ENCODE assay signal across 12 mouse cellular contexts in genomic region chrX:75834836-75835235, GRCm38 (mm10). TPM values are rescaled to one million over a fixed set of nuclear protein-coding genes. Genes with fewer than 3 reads are reported as not detected.
"Had no signal": no experiment of that assay in that cellular context is flagged by ENCODE, and none has a peak within 500 bp of the region (broad histone marks: within the 10 kb centered on the region; RNA-seq: fewer than 3 reads in every experiment).

No protein-coding gene starts in this region.

- H3K4me2 ChIP-seq: liver, embryonic 11.5 days; liver, embryonic 15.5 days; midbrain, embryonic 12.5 days had no signal

- H3K4me1 ChIP-seq: limb, embryonic 10.5 days; liver, embryonic 15.5 days; midbrain, embryonic 12.5 days had no signal

- H3K4me3 ChIP-seq: limb, embryonic 10.5 days; liver, embryonic 15.5 days; midbrain, embryonic 12.5 days had no signal

- ATAC-seq: midbrain, embryonic 16.5 days had no signal

- H3K9ac ChIP-seq: liver, embryonic 15.5 days; midbrain, embryonic 12.5 days had no signal

- DNase-seq: kidney, adult 9 months; kidney, postnatal 36 days; lung, adult 2 months; right cerebral cortex, postnatal 25 days; thymus, postnatal 36 days had no signal

- H3K36me3 ChIP-seq: limb, embryonic 10.5 days; liver, embryonic 15.5 days; midbrain, embryonic 12.5 days had no signal

- H3K9me3 ChIP-seq: limb, embryonic 10.5 days; liver, embryonic 15.5 days; midbrain, embryonic 12.5 days had no signal

- H3K27me3 ChIP-seq: liver, embryonic 15.5 days; midbrain, embryonic 12.5 days had no signal

- H3K27ac ChIP-seq: kidney, postnatal 0 days; limb, embryonic 10.5 days; liver, embryonic 15.5 days; midbrain, embryonic 12.5 days had no signal

RNA-seq across cellular contexts. Expression of gene Pls3, which starts 40.1 kb away (rescaled TPM):
- total RNA-seq: megakaryocyte-erythroid progenitor cell, adult 5-6 weeks had no signal
